Mouse (Mus musculus) ovary, adult 18-20 months (tissue): ENCODE data around the gene Sept12.

Experiments used
- DNase-seq: peaks from one replicate; pipeline ENCODE4 v3.0.0; 2022; ENCODE audit warnings: low spot score, mixed read lengths

The Sept12 gene

DNA sequence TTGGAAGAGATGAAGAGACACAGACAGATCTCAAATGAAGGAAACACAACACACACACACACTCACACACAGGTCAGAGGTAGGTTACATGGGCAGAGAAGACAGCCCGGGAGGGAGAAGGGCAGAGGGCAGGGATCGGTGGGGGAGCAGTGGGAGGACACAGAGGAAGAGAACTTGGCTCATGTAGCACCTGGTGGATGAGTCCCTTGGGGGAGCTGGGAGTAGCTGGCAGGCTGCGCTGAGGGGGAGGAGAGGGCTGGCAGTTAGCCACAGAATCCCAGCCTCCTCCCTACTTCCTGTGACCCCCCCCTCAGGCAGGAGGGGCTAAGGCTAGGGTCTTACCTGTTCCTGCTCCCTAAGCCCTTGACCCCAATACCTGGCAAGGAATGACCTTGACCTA, at the start of gene Sept12:
TSS of gene Sept12 (minus strand) at position 300 of the 400 bp plus-strand sequence.
- DNase-seq: no peak

DNA sequence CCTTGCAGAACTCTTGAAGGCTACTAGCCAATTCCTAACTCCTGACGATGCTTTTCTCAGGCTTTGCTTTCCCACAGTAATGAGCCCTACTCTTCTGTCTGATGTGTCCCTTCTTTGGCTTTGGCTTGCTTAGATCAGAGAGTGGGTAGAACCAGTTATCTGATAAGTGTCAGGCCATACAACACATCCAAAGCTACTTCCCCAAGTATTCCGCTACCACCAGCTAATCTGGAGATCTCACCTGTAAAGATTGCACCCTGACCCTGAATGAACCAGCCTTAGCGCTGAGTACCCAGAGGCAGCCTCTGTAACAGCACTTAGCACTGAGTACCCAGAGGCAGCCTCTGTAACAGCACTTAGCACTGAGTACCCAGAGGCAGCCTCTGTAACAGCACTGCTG, 47.7 kb upstream of the Sept12 start:
- DNase-seq: no peak

DNA sequence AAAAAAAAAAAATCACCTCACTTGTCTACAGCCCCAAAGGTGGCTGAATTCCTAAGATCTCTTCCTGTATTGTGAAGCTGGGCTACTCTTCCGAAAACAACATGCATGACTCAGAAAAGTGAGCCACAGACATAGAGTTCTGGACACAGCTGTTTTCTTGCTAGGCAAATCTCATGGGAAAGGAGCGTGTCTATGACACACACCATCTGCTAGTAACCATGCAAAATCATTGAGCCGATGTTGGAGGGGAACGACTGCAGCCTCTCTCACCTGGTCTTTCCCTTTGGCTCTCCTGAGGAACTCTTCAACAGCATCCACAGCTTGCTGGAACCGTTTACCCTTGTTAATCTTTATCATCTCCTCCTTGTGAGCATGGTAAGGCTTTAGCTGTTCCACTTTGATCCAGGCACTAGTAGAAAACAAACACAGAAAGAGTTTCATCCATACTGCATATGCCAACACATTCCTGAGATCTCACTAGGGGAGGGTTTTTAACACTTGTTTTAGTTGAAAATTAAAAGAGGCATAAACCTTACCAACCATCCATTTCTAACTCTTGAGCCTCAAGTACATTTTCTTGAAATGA, 39.1 kb upstream of the Sept12 start:
- DNase-seq: no peak

DNA sequence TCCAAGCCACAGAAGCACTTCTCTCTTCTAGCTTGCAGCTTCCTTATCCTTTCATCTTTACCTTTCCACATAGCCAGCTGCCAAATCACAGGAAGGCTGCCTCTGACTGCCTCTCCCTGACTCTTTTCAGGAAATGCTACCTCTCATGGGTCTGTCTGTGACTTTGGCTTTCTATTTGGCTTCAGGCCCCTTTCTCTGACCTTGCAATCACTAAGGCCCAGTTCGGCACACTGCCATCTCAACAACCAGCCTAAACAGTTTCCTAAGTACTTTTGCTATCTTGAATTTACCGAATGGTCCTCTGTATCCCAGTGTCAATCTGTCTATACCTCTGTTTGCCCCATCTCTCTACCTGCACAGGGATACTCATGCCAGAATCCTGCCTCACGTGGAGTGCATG, 37.9 kb upstream of the Sept12 start:
- DNase-seq: no peak

DNA sequence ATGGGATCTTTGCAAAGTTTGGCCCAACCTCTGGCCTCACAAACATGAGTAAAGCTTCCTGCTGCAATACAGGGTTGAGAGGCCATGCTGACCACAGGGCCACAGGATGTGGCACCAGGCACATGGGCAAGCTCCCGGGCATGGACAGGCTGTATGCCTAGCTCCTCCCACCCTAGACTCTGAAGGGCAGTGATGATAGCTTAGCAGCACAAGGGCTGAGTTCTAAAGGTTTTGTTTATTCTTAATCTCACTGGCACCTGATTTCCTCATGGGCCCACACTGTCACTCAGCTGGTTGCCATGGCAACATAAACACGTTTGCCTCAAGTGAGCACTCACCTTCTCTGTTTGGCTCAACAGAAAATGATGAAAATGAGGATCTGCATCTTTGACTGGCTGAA, 32.2 kb upstream of the Sept12 start:
- no peak for DNase-seq

DNA sequence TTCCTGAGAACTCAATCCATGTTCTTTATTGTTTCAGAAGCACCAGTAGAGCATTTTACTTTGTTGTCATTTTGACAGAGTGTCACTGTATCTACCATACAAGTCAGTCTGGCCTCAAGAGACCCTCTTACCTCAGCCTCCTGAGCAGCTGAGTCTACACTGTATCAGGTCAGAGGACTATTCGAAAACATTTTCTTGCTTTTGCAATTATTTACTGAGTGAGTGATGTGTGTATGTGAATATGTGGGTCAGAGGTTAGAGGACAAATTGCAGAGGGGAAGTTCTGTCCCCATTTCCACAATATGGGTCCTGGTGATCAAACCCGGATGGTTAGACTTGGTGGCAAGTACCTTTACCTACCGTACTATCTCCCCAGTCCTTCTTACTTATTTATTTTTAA, 26.4 kb upstream of the Sept12 start:
- no peak for DNase-seq

DNA sequence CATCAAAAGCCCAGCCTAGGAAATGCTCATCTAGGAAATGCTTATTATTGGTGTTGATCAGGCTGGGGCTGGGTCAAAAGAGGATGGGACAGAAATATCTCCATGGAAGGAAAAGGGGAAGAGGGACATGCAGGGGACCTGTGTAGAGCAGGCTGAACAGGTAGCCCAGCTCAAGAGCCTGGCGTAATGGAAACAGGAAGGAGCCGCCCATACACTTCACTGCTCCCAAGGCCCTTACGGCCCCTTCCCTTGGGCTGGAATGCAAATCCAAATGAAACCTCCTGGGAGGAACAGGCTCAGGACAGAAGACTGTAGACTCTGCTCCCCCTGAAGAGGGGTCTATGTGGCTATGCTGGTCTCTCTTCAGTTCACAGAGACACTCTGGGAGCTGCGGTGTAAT, 16.9 kb upstream of the Sept12 start:
- no peak for DNase-seq

DNA sequence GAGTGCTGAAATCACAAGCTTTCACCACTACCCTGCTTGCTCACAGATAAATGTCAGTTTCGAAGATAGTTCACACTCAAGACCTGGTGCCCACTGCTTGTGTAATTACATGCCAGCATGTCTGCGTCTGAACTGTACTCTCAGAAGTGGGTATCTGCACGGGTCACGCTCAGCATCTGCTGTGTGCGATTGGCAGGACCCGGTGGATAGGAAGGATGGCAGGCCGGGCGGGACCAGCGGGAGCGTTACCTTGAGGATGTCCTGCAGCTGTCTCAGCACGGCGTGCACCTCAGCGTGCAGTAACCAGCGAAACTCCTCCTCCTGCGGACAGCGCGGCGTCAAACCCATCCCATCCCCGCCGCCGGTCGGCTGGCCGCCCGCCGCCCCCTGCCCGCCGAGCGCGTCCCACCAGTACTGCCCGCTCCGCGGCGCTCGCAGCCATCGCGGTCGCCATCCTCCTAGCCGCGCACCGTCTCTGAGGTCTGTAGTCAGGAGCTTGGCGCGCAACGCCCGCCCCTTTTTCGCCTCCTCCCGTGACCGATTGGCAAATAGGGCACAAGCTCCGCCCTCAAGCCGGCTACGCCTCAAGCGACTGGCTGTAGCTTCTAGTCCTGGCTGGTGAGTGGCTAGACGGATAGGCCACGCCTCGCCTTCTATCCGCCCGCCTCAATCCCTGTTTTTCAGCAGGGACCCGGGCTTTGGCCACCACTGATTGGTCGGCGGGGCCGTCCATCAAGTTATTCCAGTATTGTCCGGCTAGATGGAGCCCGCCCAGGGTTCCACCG, 15.6 kb upstream of the Sept12 start, which contains the start of gene Rogdi:
TSS of gene Rogdi (minus strand) at position 500 of the 785 bp plus-strand sequence.
- peak; percentile 99 for DNase-seq

DNA sequence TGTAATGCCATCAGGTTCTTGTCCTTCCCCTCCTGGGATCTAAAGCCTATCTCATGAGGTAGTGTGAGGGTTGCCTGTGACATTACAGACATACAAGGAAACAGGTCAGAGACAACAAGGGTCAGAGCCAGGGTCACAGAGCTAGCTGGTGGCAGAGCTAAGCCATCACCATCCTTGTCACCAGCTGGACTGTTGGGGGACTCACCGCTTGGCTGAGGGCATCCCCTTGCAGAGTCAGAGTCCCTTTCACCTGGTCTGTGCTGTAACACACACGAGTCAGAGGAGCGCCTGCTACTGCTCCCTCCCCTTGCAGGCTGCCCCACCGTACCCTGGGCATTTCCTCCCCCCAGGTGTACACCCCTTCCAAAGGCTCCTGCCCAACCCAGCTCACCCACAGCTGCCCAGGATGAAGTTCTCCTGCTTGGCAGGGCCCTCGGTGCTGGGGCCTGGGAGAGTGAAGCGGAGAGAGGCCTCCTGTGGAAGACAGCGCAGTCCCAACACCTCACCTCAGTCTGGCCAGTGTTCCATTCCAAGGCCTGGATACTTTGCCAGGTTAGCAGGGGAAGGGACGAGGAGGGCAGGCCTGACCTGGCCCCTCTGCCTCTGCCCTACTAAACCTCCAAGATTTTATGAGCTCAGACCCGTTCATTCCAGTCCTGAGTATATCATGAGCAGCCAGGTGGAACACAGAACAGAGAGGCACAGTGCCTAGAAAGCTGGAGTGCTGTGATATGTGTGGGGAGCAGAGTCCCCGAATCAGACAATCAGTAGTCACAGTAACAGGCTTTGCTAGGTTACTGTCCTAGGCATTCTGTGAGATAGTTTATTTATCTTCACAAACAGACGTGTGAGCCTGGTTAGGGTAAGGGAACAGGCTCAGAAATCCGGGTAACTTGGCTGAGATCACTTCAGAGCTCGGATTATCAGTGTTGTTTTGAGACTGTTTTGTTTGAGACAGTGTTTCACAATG, 14.7 kb upstream of the Sept12 start:
- no peak for DNase-seq

DNA sequence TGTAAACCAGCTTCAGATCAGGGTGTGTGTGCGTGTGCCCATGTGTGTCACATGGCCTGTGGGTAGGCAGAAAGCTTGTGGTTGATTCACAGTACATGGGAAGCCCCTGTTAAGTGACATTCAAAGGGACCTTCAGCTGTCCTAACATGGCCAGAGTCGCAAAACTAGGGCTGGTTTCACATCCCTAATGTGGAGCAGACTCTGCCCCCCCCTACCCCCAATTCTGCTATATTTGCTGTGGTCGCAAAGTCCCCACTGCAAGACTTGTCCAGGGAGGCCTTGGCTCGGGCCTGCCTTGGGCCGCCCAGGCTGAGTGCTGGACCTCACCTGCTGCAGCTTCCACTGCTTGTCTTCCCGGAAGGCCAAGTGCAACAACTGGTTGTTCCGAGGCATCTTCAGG, 13.6 kb upstream of the Sept12 start:
- DNase-seq: no peak

DNA sequence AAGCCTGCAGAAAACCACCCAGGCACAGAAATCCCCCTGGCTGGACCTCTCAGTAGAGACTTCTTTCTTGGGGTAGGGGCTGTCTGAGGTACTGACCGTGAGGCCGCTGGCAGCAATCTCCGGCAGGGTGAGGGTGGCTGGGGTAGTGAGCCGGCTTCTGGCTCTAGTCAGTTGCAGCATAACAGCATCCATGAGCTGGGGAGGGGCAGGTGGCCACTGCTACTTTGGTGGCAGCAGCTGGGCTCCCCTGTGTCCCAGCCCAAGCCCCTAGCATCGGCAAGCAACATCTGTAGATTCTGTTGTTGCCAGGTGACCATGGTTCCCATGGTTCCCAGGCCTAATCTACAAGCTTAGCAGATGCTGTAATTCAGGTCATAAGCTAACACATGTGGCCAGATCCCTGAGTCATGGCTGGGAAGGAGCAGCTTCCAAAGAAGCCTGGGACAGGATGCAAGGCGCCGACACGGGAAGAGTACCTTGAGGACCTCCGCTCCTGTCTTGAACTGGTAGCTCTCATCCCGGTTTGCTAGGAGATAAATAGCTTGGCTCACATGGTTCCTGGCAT, 12.8 kb upstream of the Sept12 start:
- no peak for DNase-seq

DNA sequence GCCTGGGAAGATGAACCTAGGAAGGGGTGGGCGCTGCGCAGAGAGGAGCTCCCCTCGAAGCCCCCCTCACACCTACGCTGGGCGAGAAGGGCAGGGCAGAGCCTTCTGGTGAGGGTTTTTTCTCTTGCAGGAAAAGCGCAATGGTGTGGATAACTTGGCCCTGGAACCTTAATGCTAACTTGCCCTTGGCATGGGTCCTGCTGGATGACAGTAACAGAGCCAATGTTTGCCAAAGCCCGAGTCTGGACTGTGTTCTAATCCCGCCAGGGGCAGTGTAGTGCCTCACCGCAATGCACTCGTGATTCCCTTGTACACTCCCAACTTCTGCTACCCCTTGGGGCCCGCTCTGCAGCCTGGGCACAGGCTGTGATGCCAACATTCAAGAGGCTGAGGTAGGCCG, 10.4 kb upstream of the Sept12 start:
- no peak for DNase-seq

DNA sequence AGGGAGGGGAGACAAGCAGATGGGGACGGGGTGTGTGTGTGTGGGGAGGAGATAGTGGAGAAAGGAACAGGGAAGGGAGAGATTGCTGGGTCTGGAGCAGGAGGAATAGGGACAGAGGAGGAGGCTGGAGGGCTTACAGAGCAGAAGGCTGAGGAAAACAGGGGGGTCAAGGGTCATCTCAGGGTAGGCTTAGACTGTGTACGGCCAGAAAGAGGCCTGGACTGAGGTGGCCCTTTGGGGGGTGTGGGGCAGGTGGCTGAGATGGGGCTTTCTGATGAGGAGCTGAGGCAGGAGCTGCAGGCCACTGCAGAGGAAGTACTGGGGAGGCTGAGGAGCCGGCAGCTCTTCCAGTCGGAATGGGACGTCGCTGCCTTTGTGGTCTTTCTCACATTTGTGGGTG, 9.8 kb upstream of the Sept12 start:
- no peak for DNase-seq

DNA sequence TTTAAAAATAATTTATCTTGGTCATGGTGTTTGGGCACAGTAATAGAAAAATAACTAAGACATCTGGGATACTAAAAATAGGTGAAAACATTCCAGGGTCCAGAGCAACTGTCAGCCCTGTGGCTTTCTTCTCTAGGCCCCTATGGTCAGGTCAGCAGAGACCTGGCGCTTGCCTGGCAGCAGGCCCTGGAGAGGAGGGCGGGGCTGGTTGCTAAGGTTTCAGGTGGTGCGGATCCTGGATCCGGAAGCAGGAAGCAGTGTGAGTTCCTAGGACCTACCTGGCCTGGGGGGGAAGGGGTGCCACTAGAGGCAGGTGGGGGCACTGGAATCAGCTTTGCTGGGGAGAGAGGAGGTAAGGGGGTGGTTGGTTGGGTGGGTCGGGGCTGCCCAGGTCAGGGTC, 9.4 kb upstream of the Sept12 start, which contains the start of gene Smim22:
TSS of gene Smim22 (plus strand) at position 222 of the 400 bp plus-strand sequence.
- DNase-seq: peak; percentile 42

DNA sequence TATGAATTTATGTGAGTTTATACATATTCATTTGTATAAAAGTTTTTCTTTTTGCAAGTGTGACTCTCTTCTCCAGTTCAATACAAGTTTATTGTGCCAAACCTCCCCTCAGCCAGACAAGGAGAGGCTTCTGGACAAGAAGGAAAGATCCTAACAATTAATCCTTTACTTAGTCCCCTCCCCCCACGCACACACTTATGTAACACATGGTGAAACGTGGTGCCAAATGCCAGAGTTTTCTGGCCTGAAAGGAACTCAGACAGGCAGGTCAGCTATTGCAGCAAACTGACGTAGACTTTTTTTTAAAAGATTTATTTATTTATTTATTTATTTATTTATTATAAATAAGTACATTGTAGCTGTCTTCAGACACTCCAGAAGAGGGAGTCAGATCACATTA, 3.0 kb upstream of the Sept12 start:
- no peak for DNase-seq

DNA sequence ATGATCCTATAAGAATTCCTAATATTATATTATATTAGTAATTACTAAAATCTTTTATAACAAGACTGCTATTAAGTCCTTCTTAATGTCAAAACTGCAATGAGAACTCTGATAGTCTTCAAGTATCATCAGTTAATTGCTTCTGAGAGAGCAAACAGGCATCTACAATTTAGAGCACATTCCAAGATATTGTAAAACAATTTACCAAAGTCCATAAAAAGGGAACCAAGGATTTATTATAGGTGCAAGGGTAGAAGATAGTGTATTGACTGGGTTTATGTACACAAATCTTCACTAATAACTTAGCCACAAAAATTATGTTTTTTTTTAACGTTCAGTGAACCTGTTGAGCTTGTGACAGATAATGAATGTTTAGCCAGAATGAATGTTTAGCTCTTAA, 1.3 kb upstream of the Sept12 start:
- no peak for DNase-seq

DNA sequence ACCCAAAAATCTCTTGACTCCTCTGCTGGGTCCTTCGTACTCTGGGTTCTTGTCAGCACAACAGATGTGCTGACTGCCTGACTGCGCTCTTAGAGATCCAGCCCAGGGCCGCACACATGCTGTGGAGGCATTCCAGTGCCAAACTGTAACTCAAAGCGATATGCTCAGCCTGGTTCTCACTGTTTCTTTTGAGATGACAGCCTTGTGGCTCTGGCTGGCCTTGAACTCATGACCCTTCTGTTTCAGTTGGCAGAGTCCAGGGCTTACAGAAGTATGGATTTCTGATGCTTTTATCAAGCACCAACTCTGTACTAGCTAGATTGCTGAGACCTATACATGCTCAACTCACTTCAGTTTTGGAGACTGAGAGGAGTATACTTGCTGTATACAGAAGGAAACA, 4.4 kb downstream of the Sept12 start:
- DNase-seq: peak; percentile 30

DNA sequence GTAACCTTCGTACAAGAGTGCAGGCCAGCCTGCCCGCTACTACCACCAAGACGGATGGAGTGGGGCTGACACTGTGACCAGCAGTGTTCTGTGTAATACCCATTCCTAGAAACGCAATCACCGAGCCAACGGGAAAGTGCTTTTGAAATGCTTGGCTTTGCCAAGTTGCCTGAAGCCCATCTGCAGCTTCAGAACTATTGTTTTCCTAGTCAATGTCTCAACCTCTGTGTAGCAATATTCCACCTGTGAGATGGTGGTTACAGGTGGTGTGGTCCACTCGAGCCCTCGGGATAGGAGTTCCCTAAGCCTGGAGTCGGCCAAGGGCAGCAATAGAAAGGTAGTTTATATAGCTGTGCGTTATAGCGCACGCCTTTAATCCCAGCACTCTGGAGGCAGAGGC, 12.9 kb downstream of the Sept12 start:
- no peak for DNase-seq

DNA sequence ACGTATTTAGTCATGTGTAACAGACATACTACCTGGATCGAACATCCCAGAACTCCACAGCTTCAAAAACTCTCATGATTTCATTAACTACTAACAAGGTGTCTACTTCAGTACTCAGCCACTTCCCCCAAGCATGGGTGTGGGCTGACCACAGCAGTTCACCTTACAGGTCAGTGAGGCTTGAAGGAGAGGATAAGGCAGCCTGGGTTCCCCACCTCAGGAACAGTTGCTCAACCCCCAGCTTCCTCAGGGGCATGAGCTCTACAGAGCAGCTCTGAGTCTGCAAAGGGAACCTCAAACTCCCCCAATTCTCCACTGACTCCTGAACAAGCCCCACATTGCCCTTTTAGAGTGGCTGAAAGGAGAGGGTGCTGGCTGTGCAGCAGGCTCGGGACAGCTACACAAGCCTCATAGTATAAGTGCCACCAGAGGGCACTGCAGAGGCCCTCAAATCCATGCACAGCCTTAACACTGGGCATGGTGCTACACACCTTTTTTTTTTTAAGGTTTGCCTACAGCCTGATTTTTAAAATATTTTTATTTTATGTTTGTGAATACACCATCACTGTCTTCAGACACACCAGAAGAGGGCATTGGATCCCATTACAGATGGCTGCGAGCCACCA, 17.8 kb downstream of the Sept12 start:
- DNase-seq: no peak

DNA sequence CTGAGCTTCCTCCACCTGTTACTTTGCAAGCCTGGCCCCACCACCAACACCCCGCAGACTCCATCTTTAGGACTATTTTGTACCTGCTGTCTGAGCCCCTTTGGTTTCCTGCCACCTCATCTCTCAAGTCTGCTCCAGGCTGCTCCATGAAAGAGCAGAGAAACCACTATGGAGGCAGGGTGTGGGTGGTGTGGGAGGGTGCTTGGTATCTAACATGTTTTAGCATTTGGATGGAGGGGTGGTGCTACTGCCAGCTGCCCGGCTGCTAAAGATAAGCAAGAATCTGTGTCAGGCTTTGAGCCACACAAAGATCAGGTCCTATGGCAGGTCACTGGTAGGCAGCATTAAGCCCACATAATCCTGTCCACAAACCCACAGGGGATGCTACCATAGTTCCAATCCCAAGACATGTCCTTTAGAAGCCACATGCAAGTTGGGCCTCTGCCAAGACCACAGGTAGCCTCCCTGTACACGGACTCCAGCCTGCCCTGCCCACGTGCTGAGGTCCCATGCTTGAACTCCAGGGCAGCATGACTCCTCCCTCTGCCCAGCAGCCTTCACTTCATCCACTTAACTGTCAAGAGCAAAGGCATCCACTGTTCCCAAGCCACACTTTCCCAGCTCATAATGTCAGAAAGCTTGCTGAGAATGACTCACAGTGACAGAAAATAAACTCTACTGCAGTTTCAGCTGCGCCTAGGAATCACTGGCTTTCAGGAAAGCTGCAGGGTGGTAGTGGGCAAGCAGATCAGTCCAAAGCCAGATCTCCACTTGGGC, 19.2 kb downstream of the Sept12 start:
- DNase-seq: no peak

DNA sequence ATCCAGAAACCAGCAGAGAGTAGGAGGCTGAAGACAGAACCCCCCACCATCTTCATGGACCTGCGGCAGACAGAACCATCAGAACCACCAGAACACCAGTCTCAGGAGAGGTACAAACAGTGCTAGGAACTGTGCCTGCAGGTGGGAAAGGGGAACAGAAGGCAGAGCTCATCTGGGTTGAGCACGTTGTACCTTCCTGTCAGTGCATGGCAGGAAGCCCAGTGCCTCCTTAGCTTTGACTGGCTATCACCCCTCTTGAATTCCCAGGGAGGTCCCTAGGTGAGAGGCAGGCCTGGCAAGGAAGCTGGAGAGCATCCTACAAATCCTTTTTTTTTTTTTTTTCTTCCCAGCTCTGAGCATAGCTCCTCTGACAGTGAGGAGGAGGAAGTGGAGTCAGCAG, 21.5 kb downstream of the Sept12 start:
- no peak for DNase-seq
